Mouse (Mus musculus) kidney, postnatal 4 days (tissue): ENCODE measurements at regions not wholly inside any gene's neighbourhood (a gene's known extent, or its start where the extent isn't known, plus 50 kb on each side); places are given as distances from the start of the nearest gene placed in this dataset.
A peak's percentile ranks its signal among the peaks of the same experiment; 100 is the strongest.

ENCODE experiments used
- DNase-seq, 2 experiments: peaks; one replicate each; pipeline ENCODE4 v3.0.0; 2021; ENCODE audit warnings: mixed read lengths in 2 of 2

GRCm38 (mm10) chr12:107723860-107724320 is 235.5 kb downstream of the 3110018I06Rik start:
- DNase-seq, result no peak

DNA sequence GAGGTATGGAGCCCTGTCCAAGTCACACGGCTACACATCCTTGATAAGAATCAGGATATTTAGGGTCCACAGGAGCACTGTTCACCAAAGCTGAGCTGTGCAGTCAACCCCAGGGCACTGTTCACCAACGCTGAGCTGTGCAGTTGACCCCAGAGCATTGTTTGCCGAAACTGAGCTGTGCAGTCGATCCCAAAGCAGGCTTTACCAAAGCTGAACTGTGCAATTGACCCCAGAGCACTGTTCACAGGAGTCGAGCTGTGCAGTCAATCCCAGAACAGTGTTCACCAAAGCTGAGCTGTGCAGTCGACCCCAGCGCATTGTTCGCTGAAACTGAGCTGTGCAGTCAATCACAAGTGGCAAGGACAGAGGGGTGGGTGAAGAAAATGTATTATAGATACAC is 236.0 kb downstream of the 3110018I06Rik start:
- no peak for DNase-seq

- no peak for DNase-seq
Measured at GRCm38 (mm10) chr12:107728865-107729264, 240.4 kb downstream of the 3110018I06Rik start.

DNA sequence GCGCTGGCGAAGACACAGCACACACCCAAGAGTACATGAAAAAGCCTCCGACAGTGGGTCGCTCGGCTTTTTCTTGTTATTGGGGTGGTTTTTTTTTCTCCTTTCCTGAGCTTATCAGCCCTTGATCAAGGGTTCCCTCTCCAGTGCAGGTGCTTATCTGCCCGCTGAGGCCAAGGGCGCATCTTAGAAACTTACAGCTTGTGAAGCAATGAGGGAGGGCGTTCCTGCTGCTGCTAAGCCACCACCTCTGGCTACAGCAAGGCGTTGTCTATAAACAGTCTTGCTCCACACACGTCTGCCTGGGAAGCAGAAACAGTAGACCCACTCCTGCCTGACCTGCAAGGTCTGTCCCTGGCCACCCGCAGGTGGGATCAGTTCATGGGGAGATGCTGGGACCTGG is 240.9 kb downstream of the 3110018I06Rik start:
- DNase-seq, result no peak

DNA sequence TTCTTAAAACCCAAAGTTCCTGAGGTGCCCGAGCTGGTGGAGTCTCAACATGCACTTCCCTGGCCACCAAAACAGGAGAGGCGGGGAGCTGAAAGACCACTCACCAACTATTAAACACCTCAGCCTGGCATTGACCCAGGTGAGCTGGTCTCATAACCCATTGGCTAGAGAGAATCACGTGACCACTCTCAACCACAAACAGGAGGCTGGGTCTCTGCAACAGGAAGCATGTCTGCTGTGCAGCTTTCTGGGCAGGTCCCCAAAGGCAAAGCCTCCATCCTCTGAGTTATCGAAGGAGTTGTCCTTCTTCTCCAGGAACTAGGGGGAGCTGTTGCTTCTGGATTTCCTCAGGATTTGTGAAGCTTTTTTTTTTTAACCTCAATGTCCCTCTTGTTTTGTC is 242.5 kb downstream of the 3110018I06Rik start:
- no peak for DNase-seq

DNA sequence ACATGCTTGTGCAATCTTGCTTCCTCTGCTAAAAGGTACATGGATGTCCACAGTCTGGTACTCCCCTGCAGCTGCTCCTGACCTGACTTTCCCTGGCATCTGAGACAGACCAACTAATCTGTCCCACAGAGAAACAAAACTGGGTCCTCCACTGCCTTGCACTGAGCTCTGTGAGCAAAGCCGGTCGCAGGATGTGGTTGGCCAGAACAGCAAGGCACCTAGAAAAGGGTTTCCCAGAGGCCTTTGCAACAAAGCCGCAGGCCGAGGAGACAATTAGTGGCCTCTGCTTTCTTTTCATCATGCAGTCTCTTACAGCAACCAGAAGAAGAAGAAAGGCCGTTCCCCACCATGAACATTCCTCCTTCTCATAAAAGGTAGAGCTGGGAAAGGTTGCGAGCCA is 246.1 kb downstream of the 3110018I06Rik start:
- DNase-seq, result no peak

- DNase-seq, result no peak
Measured at GRCm38 (mm10) chr12:107742641-107743040, 254.2 kb downstream of the 3110018I06Rik start.

- DNase-seq, result no peak
Measured at GRCm38 (mm10) chr12:107744822-107745221, 256.4 kb downstream of the 3110018I06Rik start.

- no peak for DNase-seq
Measured at GRCm38 (mm10) chr12:107748481-107749380, 254.7 kb downstream of the Bcl11b start.

- no peak for DNase-seq
Measured at GRCm38 (mm10) chr12:107749381-107750085, 253.9 kb downstream of the Bcl11b start.

DNA sequence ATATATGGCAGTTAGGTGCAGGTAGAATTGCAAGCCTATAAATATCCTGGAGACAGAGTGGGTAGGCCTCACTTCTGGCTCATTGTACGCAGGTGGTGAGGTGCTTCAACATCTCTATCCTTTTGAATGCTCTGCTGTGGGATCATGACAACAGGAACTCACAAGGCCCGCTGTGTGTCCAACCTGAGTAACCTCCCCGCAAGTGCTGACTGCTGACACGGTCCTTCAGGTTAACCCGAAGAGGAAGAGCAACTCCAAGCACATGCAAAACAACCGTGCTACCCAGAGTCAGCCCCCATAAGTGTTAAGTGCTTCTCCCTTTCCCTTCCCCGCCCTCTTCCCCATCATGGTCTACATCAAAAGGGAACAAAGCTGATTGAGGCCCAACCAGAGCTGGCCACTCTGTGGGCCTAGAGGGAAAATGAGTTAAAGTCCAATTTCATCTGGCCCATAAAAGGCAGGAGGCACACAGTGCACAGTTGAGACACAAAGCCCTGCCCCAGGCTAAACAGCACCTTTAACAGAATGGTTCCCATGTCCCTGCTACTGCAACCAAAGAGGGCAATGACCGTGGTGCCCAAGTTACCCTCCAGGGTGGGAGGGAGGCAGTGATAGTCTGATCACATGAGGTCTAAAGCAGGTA is 253.0 kb downstream of the Bcl11b start:
- no peak for DNase-seq

DNA sequence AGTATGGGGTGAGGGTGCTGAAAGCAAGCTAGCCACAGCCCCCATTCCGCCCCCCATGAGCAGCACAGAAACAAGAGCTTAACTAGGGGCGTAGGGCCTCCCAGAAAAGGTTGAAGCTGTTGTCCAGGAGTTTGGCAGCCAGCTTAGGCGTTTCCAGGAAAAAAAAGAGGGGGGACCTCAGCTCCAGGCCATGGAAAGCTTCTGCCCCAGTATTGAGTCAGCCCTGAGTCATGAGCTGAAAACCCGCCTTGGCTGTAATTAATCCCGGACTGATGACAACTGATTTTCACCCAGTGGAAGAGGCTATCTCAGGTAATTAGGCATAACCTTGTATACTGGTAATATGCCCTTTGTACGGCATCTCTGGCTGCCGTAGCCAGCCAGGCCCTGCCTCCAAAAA is 251.3 kb downstream of the Bcl11b start:
- no peak for DNase-seq

- DNase-seq, result no peak
Measured at GRCm38 (mm10) chr12:107752587-107752986, 250.8 kb downstream of the Bcl11b start.

- no peak for DNase-seq
Measured at GRCm38 (mm10) chr12:107753022-107753421, 250.4 kb downstream of the Bcl11b start.

DNA sequence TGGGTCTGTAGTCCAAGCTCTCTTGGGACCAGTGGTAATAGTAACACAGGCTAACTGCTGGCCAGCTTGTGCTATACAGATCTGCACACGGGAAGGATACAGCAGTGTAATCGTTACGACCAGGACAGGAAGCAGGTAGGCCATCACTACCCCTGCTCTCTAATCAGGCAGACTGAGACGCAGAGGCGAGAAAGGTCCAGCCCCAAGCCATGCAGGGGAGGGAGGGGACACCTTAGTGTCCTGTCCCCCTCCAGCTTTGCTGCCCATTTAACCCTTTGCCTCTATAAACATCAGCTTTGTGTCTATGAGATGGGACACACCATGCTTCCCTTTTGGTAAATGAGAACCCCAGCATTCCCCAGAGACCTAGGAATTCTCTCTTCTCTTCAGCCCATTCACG is 249.9 kb downstream of the Bcl11b start:
- no peak for DNase-seq

GRCm38 (mm10) chr12:107754885-107755284 is 248.5 kb downstream of the Bcl11b start:
- peak in 1 of 2 experiments; percentile 46 for DNase-seq

- DNase-seq, result no peak
Measured at GRCm38 (mm10) chr12:107755820-107756517, 247.4 kb downstream of the Bcl11b start.

GRCm38 (mm10) chr12:107757184-107757583 is 246.2 kb downstream of the Bcl11b start:
- no peak for DNase-seq

DNA sequence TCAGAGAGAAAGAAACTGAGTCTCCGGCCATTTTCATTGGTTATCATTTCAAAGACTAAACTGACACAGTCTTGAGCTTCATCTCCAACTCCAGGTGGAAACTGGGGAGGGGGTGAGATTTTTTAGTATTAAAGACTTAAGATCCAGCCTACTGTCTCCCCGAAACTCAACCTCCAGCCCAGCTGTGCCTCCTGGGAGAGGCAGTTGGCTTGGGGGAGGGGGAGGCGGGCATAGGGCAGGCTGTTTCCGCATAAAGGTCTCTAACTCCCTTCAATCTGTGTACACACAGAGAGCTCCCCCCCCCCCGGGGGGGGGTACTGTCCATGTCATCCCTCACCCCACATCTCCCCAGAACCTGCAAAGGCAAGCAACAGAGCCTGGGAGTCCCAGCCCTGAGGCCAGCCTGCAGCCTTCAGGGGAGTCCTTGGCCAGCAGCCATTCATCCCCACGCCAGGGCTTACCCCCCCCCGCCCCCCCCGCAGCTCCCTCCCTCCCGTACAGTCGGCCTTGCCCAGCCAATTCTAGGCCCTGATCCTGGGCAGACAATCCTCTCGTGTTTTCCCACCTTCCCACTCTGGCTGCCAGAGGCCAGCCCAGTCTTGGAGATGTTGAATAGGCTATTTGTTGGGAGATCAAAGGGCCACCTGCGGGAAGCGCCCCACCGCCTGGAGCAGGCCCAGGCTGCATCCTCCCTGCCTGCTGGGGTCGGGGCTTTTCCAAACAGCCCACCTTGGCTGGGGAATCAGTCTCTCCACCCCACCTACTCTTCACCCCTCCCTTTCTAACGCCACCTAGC is 245.2 kb downstream of the Bcl11b start:
- peak in 1 of 2 experiments; percentile 28 for DNase-seq

GRCm38 (mm10) chr12:107759291-107759690 is 244.1 kb downstream of the Bcl11b start:
- no peak for DNase-seq

DNA sequence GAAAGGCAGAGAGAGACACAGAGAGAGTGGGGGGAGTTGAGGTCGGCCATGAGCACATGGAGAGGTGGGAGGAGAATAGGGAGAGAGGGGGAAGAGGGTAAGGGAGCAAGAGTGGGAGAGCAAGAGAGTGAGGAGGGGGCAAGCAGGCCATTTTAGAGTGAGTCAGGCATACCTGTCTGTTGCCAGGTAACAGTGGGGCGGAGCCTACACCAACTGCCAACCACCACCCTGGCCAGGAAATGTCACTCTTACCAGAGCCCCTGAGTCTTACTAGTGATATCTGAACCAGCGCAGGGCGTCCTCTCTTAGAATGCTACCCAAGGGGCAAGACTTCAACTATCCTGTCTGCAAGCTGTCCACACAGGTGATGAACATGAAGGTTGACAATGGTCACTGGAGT is 243.5 kb downstream of the Bcl11b start:
- no peak for DNase-seq

- no peak for DNase-seq
Measured at GRCm38 (mm10) chr12:107762140-107762539, 241.3 kb downstream of the Bcl11b start.
